Mouse (Mus musculus) heart, adult 8-10 months (tissue): ENCODE data around the gene Nifk. TPM values are rescaled to one million over a fixed set of nuclear protein-coding genes. Genes with fewer than 3 reads are reported as not detected.

Source experiments
- DNase-seq: peaks from one replicate; pipeline ENCODE4 v3.0.0; 2022; ENCODE audit warnings: low spot score
- total RNA-seq, 4 experiments: library from RNA; stranded (reverse); gene quantifications; 2 replicates each; pipeline ENCODE4 v1.2.4; 2022

Gene Nifk
- total RNA-seq = 10 to 100 TPM; 13.8 to 16.8 (median 14.7) TPM

GRCm38 (mm10) chr1:118321661-118322201 lies at the start of gene Nifk:
TSS of gene Nifk (plus strand) at chr1:118321839.
- DNase-seq = peak; percentile 94

- no peak for DNase-seq
Observed at GRCm38 (mm10) chr1:118275139-118275538, 46.5 kb upstream of the Nifk start.

GRCm38 (mm10) chr1:118292291-118292690 lies 29.3 kb upstream of the Nifk start:
- no peak for DNase-seq

- DNase-seq = no peak
Observed at GRCm38 (mm10) chr1:118294192-118294591, 27.4 kb upstream of the Nifk start.

GRCm38 (mm10) chr1:118294826-118295225 lies 26.8 kb upstream of the Nifk start:
- no peak for DNase-seq

GRCm38 (mm10) chr1:118296673-118297072 lies 25.0 kb upstream of the Nifk start:
- no peak for DNase-seq

- no peak for DNase-seq
Observed at GRCm38 (mm10) chr1:118297719-118298118, 23.9 kb upstream of the Nifk start.

GRCm38 (mm10) chr1:118310780-118311621 lies 10.6 kb upstream of the Nifk start:
- DNase-seq = peak; percentile 78

- no peak for DNase-seq
Observed at GRCm38 (mm10) chr1:118311622-118312326, 9.9 kb upstream of the Nifk start, which contains the start of gene Tsn. TSS of gene Tsn (minus strand) at chr1:118311739.

- DNase-seq = no peak
Observed at GRCm38 (mm10) chr1:118320696-118321095, 943 bp upstream of the Nifk start.

- DNase-seq = no peak
Observed at GRCm38 (mm10) chr1:118334749-118335713, 13.4 kb downstream of the Nifk start.

- DNase-seq = no peak
Observed at GRCm38 (mm10) chr1:118335847-118336246, 14.2 kb downstream of the Nifk start.

GRCm38 (mm10) chr1:118337921-118338320 lies 16.3 kb downstream of the Nifk start:
- no peak for DNase-seq

GRCm38 (mm10) chr1:118343649-118344435 lies 22.2 kb downstream of the Nifk start:
- DNase-seq = no peak

GRCm38 (mm10) chr1:118349922-118350321 lies 28.3 kb downstream of the Nifk start:
- DNase-seq = no peak

GRCm38 (mm10) chr1:118359071-118359761 lies 37.6 kb downstream of the Nifk start:
- DNase-seq = peak; percentile 72

GRCm38 (mm10) chr1:118367970-118368369 lies 46.3 kb downstream of the Nifk start:
- DNase-seq = peak; percentile 7

GRCm38 (mm10) chr1:118368721-118369461 lies 47.3 kb downstream of the Nifk start:
- no peak for DNase-seq

- no peak for DNase-seq
Observed at GRCm38 (mm10) chr1:118377784-118378183, 56.1 kb downstream of the Nifk start.
